Mouse (Mus musculus): ENCODE results near the gene Gm10718. TPM values are rescaled to one million over a fixed set of nuclear protein-coding genes. Genes with fewer than 3 reads are reported as not detected.
A peak's percentile ranks its signal among the peaks of the same experiment; 100 is the strongest.
"Not testable (repeated sequence)": the region's sequence is repeated elsewhere in the genome, so short reads cannot be mapped to it uniquely, and the experiment has no call there.

Gm10718 gene
- total RNA-seq (2014; rRNA removed) (1.2 TPM in 1 of 2 replicates, not detected in the other), polyA plus RNA-seq (2015; fragmentation: Nextera tagmentation; extraction: Ambion mirVana) (0.27 TPM in 1 of 2 replicates, not detected in the other)

- H3K9ac ChIP-seq (replicated peaks; ENCODE audit: low read length, poor library complexity, severe bottlenecking); H3K4me3 ChIP-seq (ENCODE audit: low read depth, low read length); H3K9me3 ChIP-seq (ENCODE audit: low read length); H3K27me3 ChIP-seq (ENCODE audit: insufficient read depth, low read length); H3K4me2 ChIP-seq (ENCODE audit: low read depth, low read length, poor library complexity, severe bottlenecking); H3K4me1 ChIP-seq (ENCODE audit: insufficient read depth, low read length); DNase-seq (ENCODE audit: low spot score); H3K36me3 ChIP-seq (ENCODE audit: insufficient read depth, low read length); H3K27ac ChIP-seq (ENCODE audit: low read depth, low read length); ATAC-seq (ENCODE audit: low FRiP score): not testable (repeated sequence)
- WGBS: 78% methylated on average over 9 of the region's 13 CpGs
Observed at GRCm38 (mm10) chr9:3023312-3023984, at the start of gene Gm10718. TSS of gene Gm10718 (plus strand) at chr9:3023547.

- not testable (repeated sequence) for H3K36me3 ChIP-seq (ENCODE audit: insufficient read depth, low read length); ATAC-seq (ENCODE audit: low FRiP score); H3K4me1 ChIP-seq (ENCODE audit: insufficient read depth, low read length); H3K4me3 ChIP-seq (ENCODE audit: low read depth, low read length); H3K27me3 ChIP-seq (ENCODE audit: insufficient read depth, low read length); H3K9me3 ChIP-seq (ENCODE audit: low read length); H3K27ac ChIP-seq (ENCODE audit: low read depth, low read length); H3K9ac ChIP-seq (replicated peaks; ENCODE audit: low read length, poor library complexity, severe bottlenecking); H3K4me2 ChIP-seq (ENCODE audit: low read depth, low read length, poor library complexity, severe bottlenecking)
- DNase-seq (ENCODE audit: low spot score): peak; percentile 51
- WGBS: 74% methylated on average over 12 of the region's 12 CpGs
Observed at GRCm38 (mm10) chr9:3000445-3000972, 22.8 kb upstream of the Gm10718 start, which contains the start of gene Gm10722. TSS of gene Gm10722 (plus strand) at chr9:3000922.

GRCm38 (mm10) chr9:3001006-3001405 is 22.3 kb upstream of the Gm10718 start:
- 68% methylated on average over 8 of the region's 8 CpGs for WGBS
- H3K27ac ChIP-seq (ENCODE audit: low read depth, low read length); ATAC-seq (ENCODE audit: low FRiP score): not testable (repeated sequence)

GRCm38 (mm10) chr9:3001948-3002659 is 21.2 kb upstream of the Gm10718 start:
- H3K27ac ChIP-seq (ENCODE audit: low read depth, low read length); H3K9me3 ChIP-seq (ENCODE audit: low read length); H3K4me1 ChIP-seq (ENCODE audit: insufficient read depth, low read length); H3K9ac ChIP-seq (replicated peaks; ENCODE audit: low read length, poor library complexity, severe bottlenecking); H3K36me3 ChIP-seq (ENCODE audit: insufficient read depth, low read length); H3K4me2 ChIP-seq (ENCODE audit: low read depth, low read length, poor library complexity, severe bottlenecking); H3K4me3 ChIP-seq (ENCODE audit: low read depth, low read length); H3K27me3 ChIP-seq (ENCODE audit: insufficient read depth, low read length): not testable (repeated sequence)
- peak; percentile 50 for DNase-seq (ENCODE audit: low spot score)
- WGBS: 62% methylated on average over 8 of the region's 11 CpGs
- peak; percentile 85 for ATAC-seq (ENCODE audit: low FRiP score)

More at GRCm38 (mm10) chr9:3001006-3001405, 22.3 kb upstream of the Gm10718 start:
- not testable (repeated sequence) for H3K4me2 ChIP-seq (ENCODE audit: low read depth, low read length, poor library complexity, severe bottlenecking); H3K9ac ChIP-seq (replicated peaks; ENCODE audit: low read length, poor library complexity, severe bottlenecking); H3K9me3 ChIP-seq (ENCODE audit: low read length); DNase-seq (ENCODE audit: low spot score); H3K4me1 ChIP-seq (ENCODE audit: insufficient read depth, low read length); H3K36me3 ChIP-seq (ENCODE audit: insufficient read depth, low read length); H3K4me3 ChIP-seq (ENCODE audit: low read depth, low read length); H3K27me3 ChIP-seq (ENCODE audit: insufficient read depth, low read length)

- not testable (repeated sequence) for H3K9ac ChIP-seq (replicated peaks; ENCODE audit: low read length, poor library complexity, severe bottlenecking); H3K36me3 ChIP-seq (ENCODE audit: insufficient read depth, low read length); H3K4me3 ChIP-seq (ENCODE audit: low read depth, low read length); DNase-seq (ENCODE audit: low spot score); H3K4me1 ChIP-seq (ENCODE audit: insufficient read depth, low read length); H3K27me3 ChIP-seq (ENCODE audit: insufficient read depth, low read length); ATAC-seq (ENCODE audit: low FRiP score); H3K27ac ChIP-seq (ENCODE audit: low read depth, low read length); H3K4me2 ChIP-seq (ENCODE audit: low read depth, low read length, poor library complexity, severe bottlenecking); H3K9me3 ChIP-seq (ENCODE audit: low read length)
- WGBS: 67% methylated on average over 6 of the region's 14 CpGs
Observed at GRCm38 (mm10) chr9:3002794-3003396, 20.5 kb upstream of the Gm10718 start, which contains the start of gene Gm11168. TSS of gene Gm11168 (plus strand) at chr9:3003346.

GRCm38 (mm10) chr9:3006179-3006578 is 17.2 kb upstream of the Gm10718 start:
- not testable (repeated sequence) for H3K4me1 ChIP-seq (ENCODE audit: insufficient read depth, low read length); H3K4me3 ChIP-seq (ENCODE audit: low read depth, low read length); DNase-seq (ENCODE audit: low spot score); H3K27ac ChIP-seq (ENCODE audit: low read depth, low read length); H3K27me3 ChIP-seq (ENCODE audit: insufficient read depth, low read length); ATAC-seq (ENCODE audit: low FRiP score); H3K9ac ChIP-seq (replicated peaks; ENCODE audit: low read length, poor library complexity, severe bottlenecking); H3K36me3 ChIP-seq (ENCODE audit: insufficient read depth, low read length); H3K9me3 ChIP-seq (ENCODE audit: low read length); H3K4me2 ChIP-seq (ENCODE audit: low read depth, low read length, poor library complexity, severe bottlenecking)
- WGBS: 79% methylated on average over 1 of the region's 5 CpGs

- DNase-seq (ENCODE audit: low spot score); H3K4me2 ChIP-seq (ENCODE audit: low read depth, low read length, poor library complexity, severe bottlenecking): not testable (repeated sequence)
- 76% methylated on average over 7 of the region's 8 CpGs for WGBS
Observed at GRCm38 (mm10) chr9:3006636-3007035, 16.7 kb upstream of the Gm10718 start.

GRCm38 (mm10) chr9:3007272-3007671 is 16.1 kb upstream of the Gm10718 start:
- H3K4me3 ChIP-seq (ENCODE audit: low read depth, low read length); H3K27me3 ChIP-seq (ENCODE audit: insufficient read depth, low read length); H3K4me1 ChIP-seq (ENCODE audit: insufficient read depth, low read length); H3K9ac ChIP-seq (replicated peaks; ENCODE audit: low read length, poor library complexity, severe bottlenecking); ATAC-seq (ENCODE audit: low FRiP score); H3K27ac ChIP-seq (ENCODE audit: low read depth, low read length); H3K9me3 ChIP-seq (ENCODE audit: low read length); H3K36me3 ChIP-seq (ENCODE audit: insufficient read depth, low read length); H3K4me2 ChIP-seq (ENCODE audit: low read depth, low read length, poor library complexity, severe bottlenecking); DNase-seq (ENCODE audit: low spot score): not testable (repeated sequence)
- 76% methylated on average over 7 of the region's 9 CpGs for WGBS

More at GRCm38 (mm10) chr9:3006636-3007035, 16.7 kb upstream of the Gm10718 start:
- H3K27ac ChIP-seq (ENCODE audit: low read depth, low read length); H3K4me3 ChIP-seq (ENCODE audit: low read depth, low read length); H3K9ac ChIP-seq (replicated peaks; ENCODE audit: low read length, poor library complexity, severe bottlenecking); H3K36me3 ChIP-seq (ENCODE audit: insufficient read depth, low read length); H3K4me1 ChIP-seq (ENCODE audit: insufficient read depth, low read length); H3K9me3 ChIP-seq (ENCODE audit: low read length); H3K27me3 ChIP-seq (ENCODE audit: insufficient read depth, low read length): not testable (repeated sequence)
- ATAC-seq (ENCODE audit: low FRiP score): peak; percentile 78
